ENCODE assay signal across 22 mouse cellular contexts in the genomic region with DNA sequence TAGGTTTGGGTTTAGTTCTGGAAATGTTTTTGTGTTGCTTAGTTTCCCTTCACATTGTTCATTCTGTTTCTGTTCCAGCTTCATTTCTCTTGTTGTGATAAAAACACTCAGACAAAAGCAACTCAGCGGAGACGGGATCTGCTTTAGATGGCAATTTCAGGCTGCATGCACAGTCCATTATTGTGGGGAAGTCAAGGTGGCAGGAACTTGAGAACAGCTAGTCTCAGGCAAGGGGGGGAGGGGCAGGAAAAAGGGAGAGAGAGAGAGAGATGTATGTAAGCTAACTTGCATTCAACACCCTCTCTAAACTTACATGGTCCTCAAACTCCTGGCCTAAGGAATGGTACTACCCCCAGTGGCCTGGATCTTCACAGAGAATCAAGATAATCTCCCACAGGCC. TPM values are rescaled to one million over a fixed set of nuclear protein-coding genes. Genes with fewer than 3 reads are reported as not detected.
DNase-seq lines count a peak whose midpoint lies in the region; TF ChIP-seq lines count a peak whose summit lies in the region.
"Had no signal": no experiment of that assay in that cellular context is flagged by ENCODE, and none has a peak within 500 bp of the region (broad histone marks: within the 10 kb centered on the region; RNA-seq: fewer than 3 reads in every experiment).

No protein-coding gene starts in this region.

- H3K27ac ChIP-seq in ES-E14 (ENCODE audit: insufficient read depth, low read depth, low read length, poor library complexity, severe bottlenecking): peak overlapping the region; percentile 59; the same call in 1 of the 2 replicates
- H3K27ac ChIP-seq: embryonic facial prominence, embryonic 13.5 days; gastrocnemius, adult 2 months; heart, embryonic 10.5 days; hindbrain, embryonic 15.5 days had no signal

- intact Hi-C loops in heart, postnatal 10 days (cut with DNase I): no loop called here

- H3K9ac ChIP-seq in ES-E14 (ENCODE audit: insufficient read depth, low read depth, low read length, poor library complexity, severe bottlenecking): no peak overlapping the region; the same call in 1 of the 2 replicates
- H3K9ac ChIP-seq: embryonic facial prominence, embryonic 13.5 days had no signal

- DNase-seq in embryo, embryonic 11 days: peak; percentile 18
- DNase-seq in embryo, embryonic 10 days (ENCODE audit: low spot score): no peak
- DNase-seq in heart, adult 11 months: peak; percentile 24
- no peak for DNase-seq in heart, postnatal 10 days
- DNase-seq in ES-E14 (ENCODE audit: low read depth, low spot score): no peak
- DNase-seq in cerebellum, adult 11-12 months: no peak
- no peak for DNase-seq in gastrocnemius, postnatal 4 days (ENCODE audit: low spot score in 2 of 2)
- DNase-seq: adrenal gland, adult 8-10 months; adrenal gland, postnatal 36 days; cerebellum, adult 11 months; cerebellum, adult 9-10 months; cerebellum, postnatal 36 days; gastrocnemius, adult 2 months; gastrocnemius, postnatal 25 days; heart, adult 18-20 months; heart, postnatal 14 days; kidney, adult 11 months; kidney, postnatal 10 days had no signal

- TF ChIP-seq CTCF in E14TG2a.4 (conservative IDR thresholded peaks at IDR 0.05; ENCODE audit: low read length): no peak

- H3K4me3 ChIP-seq in E14TG2a.4 (replicated peaks; ENCODE audit: low read length): peak overlapping the region; percentile 80
- no peak overlapping the region; a peak in 1 of 4 replicates for H3K4me3 ChIP-seq in ES-E14 (ENCODE audit: insufficient read depth in 1 of 2, low read depth in 1 of 2, low read length in 2 of 2, poor library complexity in 1 of 2, severe bottlenecking in 1 of 2)

- H3K36me3 ChIP-seq in E14TG2a.4 (ENCODE audit: insufficient read depth, low read length): no peaks in the 10 kb centered on the region
- H3K36me3 ChIP-seq in ES-E14 (ENCODE audit: control insufficient read depth, insufficient read depth, low read length, poor library complexity, severe bottlenecking): no peaks in the 10 kb centered on the region
- H3K36me3 ChIP-seq: embryonic facial prominence, embryonic 13.5 days; heart, embryonic 10.5 days; hindbrain, embryonic 15.5 days had no signal

- in situ Hi-C loops in ES-E14 (cut with MboI; ENCODE audit: low sequenced_read_pairs in 2 of 2, unreplicated experiment in 2 of 2): no loop called here

- H3K4me1 ChIP-seq in E14TG2a.4 (replicated peaks; ENCODE audit: low read depth, low read length) (peaks cover 45% of the 10 kb centered on the region), ES-E14 (ENCODE audit: control insufficient read depth in 2 of 2, insufficient read depth in 2 of 2, low read length in 2 of 2, poor library complexity in 1 of 2) (peaks cover 6 to 7% of the 10 kb centered on the region in 2 experiments; a peak in 3 of 4 replicates)

- peaks cover 26% of the 10 kb centered on the region for H3K9me3 ChIP-seq in E14TG2a.4 (ENCODE audit: low read length)
- H3K9me3 ChIP-seq in ES-E14 (ENCODE audit: control insufficient read depth, insufficient read depth, low read depth, low read length): no peaks in the 10 kb centered on the region
- H3K9me3 ChIP-seq: embryonic facial prominence, embryonic 13.5 days; heart, embryonic 10.5 days; hindbrain, embryonic 15.5 days had no signal

- H3K27me3 ChIP-seq in E14TG2a.4 (ENCODE audit: insufficient read depth, low read length): peaks cover 8% of the 10 kb centered on the region

TF ChIP-seq in ES-E14, 5 proteins besides CTCF, POLR2A, EP300 and RAD21:
- TF ChIP-seq ZNF384 (IDR thresholded peaks at IDR 0.05; ENCODE audit: low read depth, low read length): no peak
- no peak for TF ChIP-seq ZC3H11A (IDR thresholded peaks at IDR 0.05; ENCODE audit: borderline replicate concordance, low read depth, low read length)
- no peak for TF ChIP-seq CHD2 (IDR thresholded peaks at IDR 0.05; ENCODE audit: low read depth, low read length)
- TF ChIP-seq HCFC1 (IDR thresholded peaks at IDR 0.05; ENCODE audit: borderline replicate concordance, insufficient read depth, low read length): no peak
- no peak for TF ChIP-seq MAFK (IDR thresholded peaks at IDR 0.05; ENCODE audit: insufficient read depth, low read depth, low read length)

RNA-seq across cellular contexts. Expression of gene Utp6, which starts 13.2 kb away (rescaled TPM):
- 10 to 100 TPM; 23.4 to 27.9 TPM for total RNA-seq in heart, postnatal 10 days (2021)
- 54.3 and 79.7 TPM in 2 replicates for total RNA-seq in ES-E14 (2012; rRNA removed)
- total RNA-seq in gastrocnemius, postnatal 4 days (2021): 10 to 100 TPM; 35.9 to 39.8 TPM

RNA-seq across cellular contexts. Expression of gene Suz12, which starts 17.5 kb away (rescaled TPM):
- total RNA-seq in heart, postnatal 10 days (2021): 10 to 100 TPM; 37.5 to 39.4 TPM
- total RNA-seq in ES-E14 (2012; rRNA removed): 56.0 and 93.2 TPM in 2 replicates
- total RNA-seq in gastrocnemius, postnatal 4 days (2021): 10 to 100 TPM; 36.0 to 44.7 TPM

Comparison
In these comparisons a context has a peak if more than half of its experiments do, and no peak if none do; other contexts are left out.
1. DNase-seq: peak in embryo, embryonic 11 days (single experiment) and heart, adult 11 months (single experiment); none in embryo, embryonic 10 days (single experiment), heart, postnatal 10 days (0 of 2), ES-E14 (single experiment), cerebellum, adult 11-12 months (single experiment) and gastrocnemius, postnatal 4 days (0 of 2).